Mouse (Mus musculus) lung, postnatal 10 days (tissue): ENCODE measurements around the gene Tmem135.
"Not testable (repeated sequence)": the region's sequence is repeated elsewhere in the genome, so short reads cannot be mapped to it uniquely, and the experiment has no call there.

Experiments used
- DNase-seq: peaks from one replicate; pipeline ENCODE4 v3.0.0; 2021

Gene Tmem135

GRCm38 (mm10) chr7:89380935-89381705, 22.9 kb downstream of the Tmem135 start:
- DNase-seq: no peak

GRCm38 (mm10) chr7:89371623-89372295, 32.3 kb downstream of the Tmem135 start:
- no peak for DNase-seq

DNA sequence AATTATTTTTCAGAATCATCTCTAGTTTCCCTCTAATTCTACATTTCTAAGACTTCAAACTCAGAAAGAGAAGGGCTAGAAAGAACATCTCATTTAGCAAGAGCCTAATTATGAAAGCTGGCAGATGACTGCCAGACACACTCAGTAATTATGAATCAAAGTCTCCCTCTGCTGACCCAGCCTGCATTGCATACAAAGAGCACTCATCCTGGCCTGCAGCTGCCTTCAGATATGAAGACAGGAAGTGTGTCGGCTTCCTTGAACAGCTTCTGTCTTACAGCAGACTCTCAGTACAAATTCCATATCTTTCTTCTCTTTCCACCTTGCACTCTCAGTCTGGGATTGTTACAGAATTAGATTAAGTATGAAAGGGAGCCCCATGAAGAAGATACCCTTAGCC, 33.1 kb downstream of the Tmem135 start:
- DNase-seq: peak; percentile 77

DNA sequence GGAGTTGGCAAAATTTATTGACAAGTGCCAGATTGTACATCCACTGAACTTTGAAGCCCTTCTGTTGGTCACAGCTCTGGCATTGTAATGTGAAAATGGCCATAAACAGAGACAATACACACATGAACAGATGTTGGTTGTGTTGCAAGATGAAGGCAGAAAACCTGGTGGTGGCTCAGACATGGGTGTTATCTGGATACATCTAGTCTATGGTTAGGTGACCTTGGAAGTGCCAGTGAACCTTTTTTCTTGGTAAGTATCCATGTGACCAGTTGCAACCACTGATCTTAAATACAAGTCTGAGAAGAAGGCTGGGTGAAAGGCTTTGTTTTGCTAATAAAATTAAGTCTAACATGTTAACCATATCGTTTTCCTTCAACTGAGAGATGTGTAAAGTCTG, 33.9 kb downstream of the Tmem135 start:
- DNase-seq: no peak

DNA sequence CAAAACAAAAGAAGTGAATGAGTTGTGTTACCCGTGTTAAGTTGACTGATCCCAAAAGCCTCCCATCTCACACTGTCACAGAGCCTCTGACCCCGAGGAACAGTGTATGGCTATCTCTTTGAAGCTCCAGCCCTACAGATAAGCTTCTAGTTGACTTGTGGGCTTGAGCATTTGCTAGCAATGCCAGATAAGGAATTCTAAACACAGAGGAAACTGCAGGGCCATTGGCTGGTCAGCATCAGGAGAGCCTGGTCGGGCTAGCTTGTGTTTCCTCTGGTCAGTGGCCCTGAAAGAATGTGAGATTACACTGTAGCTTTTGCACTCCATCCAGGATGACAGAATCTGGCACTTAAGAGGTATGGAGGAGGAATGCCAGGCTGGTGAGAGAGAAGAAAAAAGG, 36.4 kb downstream of the Tmem135 start:
- no peak for DNase-seq

DNA sequence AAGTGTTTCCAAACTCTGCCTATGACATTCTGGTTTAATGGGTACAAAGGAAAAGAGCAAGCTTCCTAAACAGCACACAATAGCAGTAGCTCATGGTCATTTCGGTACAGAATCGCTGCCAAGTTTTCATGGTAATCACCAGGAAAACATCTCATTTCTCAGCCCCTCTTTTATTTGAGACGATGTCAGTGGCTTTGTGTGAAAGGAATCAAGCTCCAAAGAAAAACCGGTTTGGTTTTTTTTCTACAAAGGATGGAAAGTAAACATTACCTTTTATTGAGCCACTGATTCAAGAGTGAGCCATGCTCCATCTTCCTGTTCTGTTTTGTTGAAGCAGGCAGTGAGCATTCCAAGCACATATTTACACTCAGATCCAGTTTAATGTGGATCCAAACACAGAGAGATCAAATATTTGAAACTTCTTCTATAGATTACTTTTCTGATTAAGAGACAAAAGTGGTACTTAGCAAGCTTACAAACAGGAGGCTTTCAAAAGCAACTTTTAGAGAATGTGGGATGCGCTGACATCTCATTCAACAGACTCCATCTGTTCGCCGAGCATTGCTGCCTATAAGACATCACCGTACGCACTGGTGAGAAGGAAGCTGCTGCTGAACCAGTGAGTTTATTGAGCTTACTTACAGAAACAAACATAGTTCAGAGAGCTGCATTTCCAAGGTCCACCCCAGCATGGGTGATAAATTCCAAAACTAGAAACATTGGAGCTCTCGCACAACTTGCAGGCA, 38.7 kb downstream of the Tmem135 start:
- no peak for DNase-seq

DNA sequence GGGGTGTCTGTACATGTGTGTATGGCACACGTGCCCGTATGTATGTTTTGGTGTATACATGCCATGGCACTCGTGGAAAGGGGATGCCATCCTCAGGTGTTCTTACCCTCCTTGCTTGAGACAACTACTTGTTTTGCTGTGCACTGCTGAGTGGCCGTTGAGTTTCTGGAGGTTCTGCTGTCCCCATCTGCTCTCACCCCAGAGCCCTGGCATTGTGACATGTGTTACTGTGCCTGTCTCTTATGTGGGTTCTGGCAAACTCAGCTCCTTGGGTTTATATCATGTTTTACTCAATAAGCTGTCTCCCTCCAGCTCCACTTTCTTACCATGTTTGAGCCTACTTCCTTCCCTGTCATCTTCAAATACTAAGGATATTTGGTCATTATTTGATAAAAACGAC, 40.0 kb downstream of the Tmem135 start:
- DNase-seq: no peak

DNA sequence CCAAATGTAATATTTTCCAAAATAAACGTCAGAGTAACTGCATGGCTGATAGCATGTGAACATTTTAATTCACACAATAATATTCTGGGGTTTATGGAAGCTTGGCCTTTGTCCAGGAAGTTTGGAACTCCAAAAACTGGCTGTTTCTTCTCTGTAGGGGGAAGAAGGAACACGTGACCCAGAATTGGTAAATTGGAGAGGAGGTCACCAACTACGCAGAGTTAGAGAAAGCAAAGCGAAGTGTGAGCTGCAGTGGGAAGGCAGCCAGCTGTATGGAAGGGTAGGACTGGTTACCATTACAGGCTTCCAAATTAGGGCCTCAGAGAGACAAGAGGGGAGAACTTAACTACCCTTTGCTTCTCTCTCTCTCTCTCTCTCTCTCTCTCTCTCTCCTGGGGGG, 47.7 kb downstream of the Tmem135 start:
- DNase-seq: no peak

DNA sequence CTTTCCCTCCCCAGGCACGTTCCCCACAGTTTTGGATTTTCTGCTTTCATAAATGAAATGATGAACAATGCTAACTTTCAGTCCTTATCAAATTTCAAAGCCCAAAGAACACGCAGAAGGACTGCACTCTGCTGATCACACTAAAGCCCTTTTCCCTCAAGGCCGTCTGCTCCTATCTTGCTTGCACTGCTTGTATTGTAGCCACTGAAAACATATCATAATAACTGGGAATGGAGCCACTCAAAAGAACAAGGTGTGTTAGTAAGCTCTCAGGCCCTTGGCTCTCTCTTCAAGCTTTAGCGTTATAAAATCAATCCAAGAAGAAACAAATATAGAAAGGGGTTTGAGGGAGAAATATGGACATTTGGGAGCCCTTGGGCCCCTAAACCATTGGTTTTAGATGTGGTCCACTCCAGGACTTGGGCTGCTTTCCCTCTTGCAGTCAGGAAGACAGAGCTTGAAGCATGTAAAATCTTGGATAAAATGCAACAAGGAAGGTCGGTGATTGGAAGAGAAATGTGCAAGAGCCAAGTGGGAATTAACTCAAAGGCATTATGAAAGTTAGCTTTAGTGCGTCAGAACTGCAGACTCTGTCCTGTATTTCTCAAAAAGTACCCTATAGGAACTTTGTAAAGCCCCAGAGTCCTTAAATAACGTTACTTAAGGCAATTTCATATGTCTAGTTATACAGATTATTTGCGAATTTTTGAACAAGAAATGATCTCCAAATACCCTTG, 48.3 kb downstream of the Tmem135 start:
- DNase-seq: no peak

- DNase-seq: no peak
These were observed 62.0 kb downstream of the Tmem135 start for GRCm38 (mm10) chr7:89342021-89342420.

DNA sequence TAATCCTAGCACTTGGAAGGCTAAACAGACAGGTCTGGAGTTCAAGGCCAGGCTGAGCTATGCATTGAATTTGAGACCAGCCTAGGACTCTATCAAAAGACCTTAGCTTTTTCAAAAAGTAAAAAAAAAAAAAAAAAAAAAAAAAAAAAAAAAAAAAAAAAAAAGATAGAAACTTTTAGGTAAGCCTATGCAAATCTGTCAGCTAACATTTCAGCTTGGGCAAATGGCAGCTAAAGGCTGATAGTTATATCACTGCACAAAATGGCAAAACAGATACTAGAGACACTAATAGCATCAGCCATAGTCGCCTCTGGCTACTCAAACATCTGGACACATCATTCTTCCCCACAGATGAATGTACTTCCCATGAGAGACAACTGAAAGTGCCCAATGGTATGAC, 64.2 kb downstream of the Tmem135 start:
- no peak for DNase-seq

DNA sequence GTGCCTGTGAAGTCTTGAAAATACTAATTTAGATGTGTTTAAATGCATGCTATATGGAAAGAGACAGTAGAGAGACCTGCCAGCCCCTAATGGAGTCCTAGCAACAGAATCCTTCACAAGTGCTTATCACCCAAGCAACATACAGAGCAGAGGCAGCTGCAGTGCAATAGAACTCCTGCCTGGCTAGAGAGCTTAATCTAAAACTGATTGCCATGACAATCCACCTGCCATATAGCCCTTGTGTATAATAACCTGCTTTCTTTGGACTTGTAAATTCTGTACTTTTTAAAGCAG, 64.9 kb downstream of the Tmem135 start:
- DNase-seq: no peak

GRCm38 (mm10) chr7:89338350-89339141, 65.5 kb downstream of the Tmem135 start:
- DNase-seq: peak; percentile 93

- DNase-seq: no peak
These were observed 66.2 kb downstream of the Tmem135 start for GRCm38 (mm10) chr7:89337711-89338349.

- no peak for DNase-seq
These were observed 67.6 kb downstream of the Tmem135 start for GRCm38 (mm10) chr7:89336434-89336833.

DNA sequence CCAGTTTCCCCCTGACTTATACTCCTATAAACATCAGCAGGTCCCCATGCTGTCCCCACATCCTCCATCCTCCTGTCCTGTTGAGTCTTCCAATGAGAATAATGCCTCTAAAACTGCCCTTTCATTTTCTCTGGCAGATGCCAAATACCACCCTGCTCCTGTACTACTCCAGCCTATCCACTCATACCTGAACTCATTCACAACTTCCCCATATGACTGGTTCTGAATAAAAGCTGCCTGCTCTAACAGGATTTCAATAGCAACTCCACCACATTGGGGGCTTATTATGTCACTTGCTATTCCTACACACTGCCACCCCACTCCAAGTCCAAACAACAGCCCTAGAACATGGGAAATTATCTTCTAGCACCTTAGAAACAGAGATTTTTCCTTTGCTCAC, 68.7 kb downstream of the Tmem135 start:
- no peak for DNase-seq

- no peak for DNase-seq
These were observed 74.1 kb downstream of the Tmem135 start for GRCm38 (mm10) chr7:89329896-89330295.

DNA sequence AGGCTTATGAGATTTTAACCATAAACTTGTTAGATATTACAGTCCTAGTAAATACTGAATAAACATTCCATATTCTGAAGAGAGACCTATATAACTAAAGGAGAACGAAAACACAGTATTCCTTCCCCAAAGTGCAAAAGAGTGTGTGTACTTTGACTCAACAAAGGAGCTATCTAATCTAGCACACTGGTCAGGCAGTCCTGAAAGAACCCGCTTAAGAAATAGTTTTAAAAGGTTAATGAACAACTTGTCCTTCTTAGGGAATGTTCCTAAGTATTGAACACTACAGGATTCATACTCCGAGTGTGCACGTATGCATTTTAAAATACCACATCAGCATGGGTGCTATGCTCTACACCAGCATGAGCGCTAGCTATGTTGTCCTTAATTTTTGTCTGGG, 76.3 kb downstream of the Tmem135 start:
- no peak for DNase-seq

- no peak for DNase-seq
These were observed 77.3 kb downstream of the Tmem135 start for GRCm38 (mm10) chr7:89326761-89327160.

DNA sequence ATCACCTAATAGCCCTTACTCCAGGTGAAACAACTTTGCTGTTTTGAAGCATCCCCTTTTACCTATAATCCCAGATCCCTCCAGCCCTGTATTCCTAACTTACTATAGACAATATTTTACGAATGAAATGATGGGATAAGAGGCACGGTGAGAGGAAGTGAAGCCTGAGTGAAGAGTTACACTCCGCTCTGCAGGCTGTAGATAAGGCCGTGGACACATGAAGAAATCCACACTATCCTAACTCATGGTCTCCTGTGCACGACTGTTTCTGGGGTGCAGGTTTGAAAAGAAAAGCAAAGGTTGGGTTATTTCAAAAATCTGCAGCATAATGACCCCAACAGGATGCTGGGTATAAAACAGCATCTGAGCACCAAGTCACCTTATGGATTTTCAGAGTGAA, 77.8 kb downstream of the Tmem135 start:
- DNase-seq: no peak

- not testable (repeated sequence) for DNase-seq
These were observed 81.3 kb downstream of the Tmem135 start for GRCm38 (mm10) chr7:89322741-89323140.

DNA sequence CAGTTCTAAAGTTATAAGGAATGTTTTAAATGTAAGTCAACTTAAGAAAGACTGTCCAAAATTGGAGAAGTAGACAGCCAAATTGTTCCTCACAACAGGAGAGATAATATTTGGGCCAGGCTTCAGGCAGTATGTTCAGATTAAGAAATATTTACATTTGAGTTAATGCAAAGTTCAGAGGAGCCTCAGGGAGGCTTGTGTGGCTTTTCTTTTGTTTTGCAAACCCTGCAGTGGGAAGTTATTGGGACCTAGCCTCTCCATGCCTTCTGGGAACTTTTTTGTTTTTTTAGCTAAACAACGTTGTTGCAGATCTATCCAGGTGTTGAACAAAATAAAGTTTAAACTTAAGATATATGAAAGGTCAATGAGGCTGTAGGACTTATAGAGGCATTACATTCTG, 84.7 kb downstream of the Tmem135 start:
- DNase-seq: no peak
